ENCODE assay signal across 8 mouse cellular contexts in the genomic region with DNA sequence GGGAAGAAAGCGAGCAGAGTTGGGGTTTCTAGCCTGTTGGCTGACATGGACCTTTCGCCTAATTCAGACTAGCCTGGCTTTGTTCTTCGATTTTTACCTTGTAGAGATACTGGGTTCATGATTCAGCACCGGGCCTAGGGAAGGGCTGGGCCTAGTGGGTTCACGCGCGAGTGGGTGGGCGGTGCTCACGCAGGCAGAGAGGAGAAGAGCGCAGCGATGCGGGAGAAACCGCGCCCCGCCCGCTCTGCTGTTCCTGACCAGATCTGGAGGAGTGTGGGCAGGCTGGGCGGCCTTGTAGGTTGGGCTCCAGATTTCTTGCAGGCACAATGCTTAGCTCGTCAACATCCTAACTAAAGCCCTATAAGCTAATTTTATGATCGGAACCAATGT. TPM values are rescaled to one million over a fixed set of nuclear protein-coding genes. Genes with fewer than 3 reads are reported as not detected.
DNase-seq lines count a peak whose midpoint lies in the region; ATAC-seq and TF ChIP-seq lines count a peak whose summit lies in the region.

No protein-coding gene starts in this region.

- no peaks in the 10 kb centered on the region for H3K9me3 ChIP-seq in heart, embryonic 12.5 days (replicated peaks)
- H3K9me3 ChIP-seq in hindbrain, embryonic 13.5 days: no peaks in the 10 kb centered on the region
- H3K9me3 ChIP-seq in limb, embryonic 11.5 days (ENCODE audit: control insufficient read depth, low read length): no peaks in the 10 kb centered on the region

- WGBS in heart, embryonic 12.5 days: 36% methylated on average over 19 of the region's 19 CpGs
- WGBS in hindbrain, embryonic 13.5 days: 16% methylated on average over 19 of the region's 19 CpGs
- 29% methylated on average over 19 of the region's 19 CpGs for WGBS in limb, embryonic 11.5 days

- ATAC-seq in heart, embryonic 12.5 days (ENCODE audit: insufficient number of reproducible peaks, low FRiP score): no peak; the same call in 1 of the 2 replicates
- ATAC-seq in hindbrain, embryonic 13.5 days (ENCODE audit: low FRiP score): peak; percentile 90
- ATAC-seq in limb, embryonic 11.5 days (ENCODE audit: insufficient number of reproducible peaks, low FRiP score, low TSS enrichment, low read depth): no peak

- no peak overlapping the region for H3K9ac ChIP-seq in heart, embryonic 12.5 days
- H3K9ac ChIP-seq in hindbrain, embryonic 13.5 days: peak overlapping the region; percentile 94
- no peak overlapping the region for H3K9ac ChIP-seq in limb, embryonic 11.5 days (ENCODE audit: low read length)

- no peaks in the 10 kb centered on the region for H3K36me3 ChIP-seq in heart, embryonic 12.5 days
- H3K36me3 ChIP-seq in hindbrain, embryonic 13.5 days: no peaks in the 10 kb centered on the region
- H3K36me3 ChIP-seq in limb, embryonic 11.5 days (ENCODE audit: control insufficient read depth, insufficient read depth, low read length): no peaks in the 10 kb centered on the region

- H3K27ac ChIP-seq in heart, embryonic 12.5 days (ENCODE audit: poor library complexity, severe bottlenecking): no peak overlapping the region
- peak overlapping the region; percentile 95 for H3K27ac ChIP-seq in cortical plate, adult 2 months (ENCODE audit: insufficient read depth, low read length)
- peak overlapping the region; percentile 98 for H3K27ac ChIP-seq in hindbrain, embryonic 13.5 days
- no peak overlapping the region for H3K27ac ChIP-seq in limb, embryonic 11.5 days (replicated peaks; ENCODE audit: low read depth, low read length)

- peaks cover 12% of the 10 kb centered on the region for H3K4me1 ChIP-seq in heart, embryonic 12.5 days (replicated peaks)
- H3K4me1 ChIP-seq in cortical plate, adult 2 months (ENCODE audit: control insufficient read depth, insufficient read depth, low read length): peaks cover under 1% of the 10 kb centered on the region; the same call in 1 of the 2 replicates
- H3K4me1 ChIP-seq in hindbrain, embryonic 13.5 days (replicated peaks): peaks cover 37% of the 10 kb centered on the region
- peaks cover 6% of the 10 kb centered on the region; the same call in 1 of the 2 replicates for H3K4me1 ChIP-seq in limb, embryonic 11.5 days (ENCODE audit: control insufficient read depth, insufficient read depth, low read length)

- TF ChIP-seq POLR2A in cortical plate, adult 2 months (IDR thresholded peaks at IDR 0.05; ENCODE audit: extremely low read depth, insufficient read depth, low read length): peak; percentile 78

- peak overlapping the region; percentile 78 for H3K4me2 ChIP-seq in heart, embryonic 12.5 days
- peak overlapping the region; percentile 66 for H3K4me2 ChIP-seq in hindbrain, embryonic 13.5 days
- peak overlapping the region; percentile 60 for H3K4me2 ChIP-seq in limb, embryonic 11.5 days (ENCODE audit: low read depth, severe bottlenecking)

- peak overlapping the region; percentile 41; the same call in 1 of the 2 replicates for H3K4me3 ChIP-seq in heart, embryonic 12.5 days
- peak overlapping the region; percentile 77 for H3K4me3 ChIP-seq in cortical plate, adult 2 months (ENCODE audit: insufficient read depth, low read length)
- peak overlapping the region; percentile 63 for H3K4me3 ChIP-seq in hindbrain, embryonic 13.5 days
- H3K4me3 ChIP-seq in limb, embryonic 11.5 days (ENCODE audit: low read depth, low read length): peak overlapping the region; percentile 25

- intact Hi-C loops in heart, postnatal 25 days (cut with DNase I): no loop called here

- no peak for DNase-seq in heart, postnatal 25 days (ENCODE audit: low spot score)
- DNase-seq in limb, embryonic 11.5 days (ENCODE audit: low spot score): no peak
- DNase-seq in retina, postnatal 7 days (ENCODE audit: low read depth, low spot score): peak; percentile 8
- no peak for DNase-seq in gastrocnemius, postnatal 10 days
- no peak for DNase-seq in B cell, adult 2 months

- H3K27me3 ChIP-seq in heart, embryonic 12.5 days (replicated peaks): no peaks in the 10 kb centered on the region
- H3K27me3 ChIP-seq in hindbrain, embryonic 13.5 days: no peaks in the 10 kb centered on the region
- H3K27me3 ChIP-seq in limb, embryonic 11.5 days (ENCODE audit: control insufficient read depth, insufficient read depth, low read length): no peaks in the 10 kb centered on the region

- no peak for TF ChIP-seq CTCF in cortical plate, adult 2 months (IDR thresholded peaks at IDR 0.05; ENCODE audit: extremely low read depth, insufficient read depth, low read length)

RNA-seq across cellular contexts. Expression of a gene that starts 15.5 kb away (rescaled TPM):
- 43.4 and 44.8 TPM in 2 replicates for polyA plus RNA-seq in heart, embryonic 12.5 days (2016; fragmentation: Nextera tagmentation; extraction: Ambion mirVana)
- 10 to 100 TPM; 22.2 to 24.5 TPM for total RNA-seq in heart, postnatal 25 days (2021)
- 25.3 and 25.9 TPM in 2 replicates for polyA plus RNA-seq in cortical plate, adult 2 months (2012; rRNA removed)
- polyA plus RNA-seq in hindbrain, embryonic 13.5 days (2015; fragmentation: Nextera tagmentation; extraction: Ambion mirVana): 30.7 and 30.9 TPM in 2 replicates
- 42.7 and 43.0 TPM in 2 replicates for polyA plus RNA-seq in limb, embryonic 11.5 days (2014; fragmentation: Nextera tagmentation; extraction: Ambion mirVana)
- total RNA-seq in gastrocnemius, postnatal 10 days (2021): 10 to 100 TPM; 25.4 to 33.2 TPM

RNA-seq across cellular contexts. Expression of a gene that starts 16.1 kb away (rescaled TPM):
- 8.0 and 9.5 TPM in 2 replicates for polyA plus RNA-seq in heart, embryonic 12.5 days (2016; fragmentation: Nextera tagmentation; extraction: Ambion mirVana)
- 1 to 10 TPM; 2.6 to 4.0 TPM for total RNA-seq in heart, postnatal 25 days (2021)
- polyA plus RNA-seq in cortical plate, adult 2 months (2012; rRNA removed): 108 and 119 TPM in 2 replicates
- polyA plus RNA-seq in hindbrain, embryonic 13.5 days (2015; fragmentation: Nextera tagmentation; extraction: Ambion mirVana): 126 and 131 TPM in 2 replicates
- 2.9 and 3.8 TPM in 2 replicates for polyA plus RNA-seq in limb, embryonic 11.5 days (2014; fragmentation: Nextera tagmentation; extraction: Ambion mirVana)
- total RNA-seq in gastrocnemius, postnatal 10 days (2021): 1 to 10 TPM; 4.6 to 5.2 TPM

Comparison
In these comparisons a context has a peak if more than half of its experiments do, and no peak if none do; other contexts are left out.
1. H3K27ac ChIP-seq: peak in cortical plate, adult 2 months (single experiment) and hindbrain, embryonic 13.5 days (single experiment); none in heart, embryonic 12.5 days (single experiment) and limb, embryonic 11.5 days (single experiment).
2. H3K4me3 ChIP-seq: peak in every context shown above with its lines; median percentile 77 in cortical plate, adult 2 months; 63 in hindbrain, embryonic 13.5 days; 41 in heart, embryonic 12.5 days; 25 in limb, embryonic 11.5 days.
3. RNA of a gene that starts 16.1 kb away (polyA plus RNA-seq): 126 to 131 TPM in hindbrain, embryonic 13.5 days and 108 to 119 TPM in cortical plate, adult 2 months; 8.0 to 9.5 TPM in heart, embryonic 12.5 days and 2.9 to 3.8 TPM in limb, embryonic 11.5 days; every median in the first group is over 10 times any median in the second.
4. Peak in every context shown above with its lines, with median percentiles within 50 percentile points of each other: H3K4me2 ChIP-seq.